Comparison of ENCODE assay signal across 8 mouse cellular contexts in the genomic region with DNA sequence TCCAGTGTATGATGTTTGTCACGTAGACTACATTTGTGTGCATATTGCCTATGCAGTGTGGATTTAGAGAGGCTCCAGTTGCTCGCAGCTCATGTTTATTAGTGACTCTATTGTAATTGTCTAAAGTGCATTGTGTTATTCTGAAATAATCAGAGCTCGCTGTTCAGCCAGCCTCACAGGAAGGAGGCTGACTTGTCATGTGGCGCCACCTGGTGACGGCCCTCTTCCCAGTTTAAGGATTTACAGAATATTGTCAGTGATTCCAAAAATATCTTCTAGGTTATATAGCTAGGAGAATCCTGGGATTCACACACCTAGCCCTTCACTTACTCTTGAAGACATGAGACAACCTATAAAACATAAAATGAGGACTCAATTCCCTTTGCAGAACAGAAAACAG. TPM values are rescaled to one million over a fixed set of nuclear protein-coding genes. Genes with fewer than 3 reads are reported as not detected.
DNase-seq lines count a peak whose midpoint lies in the region; ATAC-seq and TF ChIP-seq lines count a peak whose summit lies in the region.

No protein-coding gene starts in this region.

- H3K9ac ChIP-seq in kidney, embryonic 14.5 days (ENCODE audit: low read depth, low read length), result no peak overlapping the region
- no peak overlapping the region for H3K9ac ChIP-seq in liver, adult 2 months (ENCODE audit: low read depth, low read length)

- H3K79me2 ChIP-seq in liver, adult 2 months (ENCODE audit: control insufficient read depth, insufficient read depth, low read length), result no peaks in the 10 kb centered on the region; the same call in 1 of the 2 replicates

- no peaks in the 10 kb centered on the region for H3K27me3 ChIP-seq in kidney, embryonic 14.5 days (ENCODE audit: control insufficient read depth, insufficient read depth, low read length)
- no peaks in the 10 kb centered on the region for H3K27me3 ChIP-seq in liver, adult 2 months (ENCODE audit: control insufficient read depth, insufficient read depth, low read length)

- H3K9me3 ChIP-seq in kidney, embryonic 14.5 days (ENCODE audit: control insufficient read depth, low read length), result no peaks in the 10 kb centered on the region

- H3K4me1 ChIP-seq in kidney, embryonic 14.5 days (ENCODE audit: control insufficient read depth, insufficient read depth, low read length), result no peaks in the 10 kb centered on the region
- H3K4me1 ChIP-seq in liver, adult 2 months (ENCODE audit: control insufficient read depth, insufficient read depth, low read length), result no peaks in the 10 kb centered on the region

- peak; percentile 90 for TF ChIP-seq CTCF in liver, adult 2 months (IDR thresholded peaks at IDR 0.05; ENCODE audit: low read depth, low read length)

- H3K27ac ChIP-seq in kidney, embryonic 14.5 days (ENCODE audit: low read depth, low read length), result no peak overlapping the region
- H3K27ac ChIP-seq in liver, adult 2 months (replicated peaks; ENCODE audit: insufficient read depth, low read depth, low read length), result no peak overlapping the region

- H3K4me2 ChIP-seq in kidney, embryonic 14.5 days (replicated peaks; ENCODE audit: low read depth, low read length), result no peak overlapping the region

- no peak for TF ChIP-seq POLR2A in liver, adult 2 months (IDR thresholded peaks at IDR 0.05; ENCODE audit: extremely low read depth, insufficient read depth, low read length)

- peak; percentile 86 to 89 for DNase-seq in B cell, adult 2 months
- DNase-seq in T-cell, adult 2 months (ENCODE audit: low spot score), result peak; percentile 68
- DNase-seq in cerebellum, postnatal 10 days, result peak; percentile 90 to 93
- DNase-seq in frontal cortex, postnatal 25 days (ENCODE audit: low spot score in 2 of 2), result peak; percentile 69 to 74
- no peak for DNase-seq in liver, adult 2 months (ENCODE audit: extremely low read depth, low read depth, low spot score)
- DNase-seq in ovary, adult 18-20 months (ENCODE audit: low spot score), result peak; percentile 21
- peak; percentile 78 for DNase-seq in thymus, postnatal 0 days (ENCODE audit: low spot score)

- no peak overlapping the region for H3K4me3 ChIP-seq in kidney, embryonic 14.5 days (ENCODE audit: low read length)
- H3K4me3 ChIP-seq in liver, adult 2 months (ENCODE audit: insufficient read depth, low read depth, low read length), result no peak overlapping the region

- H3K36me3 ChIP-seq in kidney, embryonic 14.5 days (ENCODE audit: control insufficient read depth, insufficient read depth, low read length), result peaks cover 72% of the 10 kb centered on the region
- H3K36me3 ChIP-seq in liver, adult 2 months (ENCODE audit: control insufficient read depth, insufficient read depth, low read length), result peaks cover 58% of the 10 kb centered on the region

- ATAC-seq in kidney, embryonic 14.5 days (ENCODE audit: low FRiP score, low TSS enrichment), result 0 out of 2 replicates have a peak, but pooled peaks have one; percentile 43

- 51% methylated on average over 5 of the region's 5 CpGs for WGBS in kidney, embryonic 14.5 days
- WGBS in liver, adult 2 months, result 49% methylated on average over 5 of the region's 5 CpGs

RNA-seq across cellular contexts. Expression of gene Wdr78, which starts 32.0 kb away (rescaled TPM):
- 3.2 and 4.9 TPM in 2 replicates for polyA plus RNA-seq in kidney, embryonic 14.5 days (2014; fragmentation: Nextera tagmentation; extraction: Ambion mirVana)
- total RNA-seq in liver, adult 2 months (2014; rRNA removed), result 0.46 and 0.74 TPM in 2 replicates
- 0.10 and 0.22 TPM in 2 replicates for polyA plus RNA-seq in liver, adult 2 months (2012; rRNA removed)
- polyA plus RNA-seq in thymus, postnatal 0 days (2015; fragmentation: Nextera tagmentation; extraction: Ambion mirVana), result 8.8 and 10.6 TPM in 2 replicates

RNA-seq across cellular contexts. Expression of gene Mier1, which starts 32.1 kb away (rescaled TPM):
- polyA plus RNA-seq in kidney, embryonic 14.5 days (2014; fragmentation: Nextera tagmentation; extraction: Ambion mirVana), result 38.9 and 54.5 TPM in 2 replicates
- total RNA-seq in liver, adult 2 months (2014; rRNA removed), result 25.4 TPM in 2 replicates
- polyA plus RNA-seq in liver, adult 2 months (2012; rRNA removed), result 4.3 and 7.3 TPM in 2 replicates
- 116 and 169 TPM in 2 replicates for polyA plus RNA-seq in thymus, postnatal 0 days (2015; fragmentation: Nextera tagmentation; extraction: Ambion mirVana)
